Mouse (Mus musculus): ENCODE data around the gene Msrb1. TPM values are rescaled to one million over a fixed set of nuclear protein-coding genes. Genes with fewer than 3 reads are reported as not detected.

Gene Msrb1
- polyA plus RNA-seq, 1 experiment from 2014 or later: 48.6 TPM

DNA sequence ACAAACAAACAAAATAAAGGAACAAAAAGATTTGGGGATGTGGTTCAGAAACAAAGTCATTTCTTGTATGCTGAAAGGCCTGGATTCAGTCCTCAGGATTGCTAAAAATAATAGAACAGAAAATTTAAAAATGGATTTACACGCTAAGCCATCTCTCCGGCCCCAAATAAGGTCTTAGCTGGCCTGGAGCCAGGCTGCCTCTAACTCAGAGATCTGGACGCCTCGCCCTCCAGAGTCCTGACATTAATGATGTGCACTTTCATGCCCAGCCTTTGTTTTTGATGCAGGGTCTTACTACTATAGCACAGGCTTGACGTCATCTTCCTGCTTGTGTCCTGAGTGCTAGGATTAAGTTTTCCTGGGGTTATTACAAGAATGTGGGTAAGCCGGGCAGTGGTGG, 7.4 kb upstream of the Msrb1 start:
- H3K9me3 ChIP-seq (replicated peaks; ENCODE audit: low read length): no peaks in the 10 kb centered on the region
- TF ChIP-seq CTCF (IDR thresholded peaks at IDR 0.05; ENCODE audit: low read depth): no peak
- 69% methylated on average over 6 of the region's 6 CpGs for WGBS
- no peaks in the 10 kb centered on the region for H3K4me1 ChIP-seq (replicated peaks; ENCODE audit: insufficient read depth, low read length)
- no peak for ATAC-seq (replicated peaks; ENCODE audit: low FRiP score, low read depth)
- H3K4me3 ChIP-seq (replicated peaks; ENCODE audit: low read depth, low read length): no peak overlapping the region
- no peak overlapping the region for H3K27ac ChIP-seq
- DNase-seq (ENCODE audit: low spot score): no peak
- no peak overlapping the region for H3K9ac ChIP-seq (ENCODE audit: low read depth, low read length)
- no peaks in the 10 kb centered on the region for H3K36me3 ChIP-seq (ENCODE audit: insufficient read depth, low read length)
- no peaks in the 10 kb centered on the region for H3K27me3 ChIP-seq (ENCODE audit: insufficient read depth, low read length)
- H3K4me2 ChIP-seq (ENCODE audit: low read length): no peak overlapping the region

- Histone ChIP-seq H3K9me3 (replicated peaks; ENCODE audit: low read length) (no peaks in the 10 kb centered on the region), H3K4me3 (replicated peaks; ENCODE audit: low read depth, low read length) (no peak overlapping the region), H3K27ac (no peak overlapping the region), H3K4me2 (ENCODE audit: low read length) (no peak overlapping the region), H3K36me3 (ENCODE audit: insufficient read depth, low read length) (no peaks in the 10 kb centered on the region), H3K4me1 (replicated peaks; ENCODE audit: insufficient read depth, low read length) (peaks cover 1% of the 10 kb centered on the region), H3K27me3 (ENCODE audit: insufficient read depth, low read length) (no peaks in the 10 kb centered on the region), H3K9ac (ENCODE audit: low read depth, low read length) (no peak overlapping the region)
- 83% methylated on average over 14 of the region's 14 CpGs for WGBS
- no peak for TF ChIP-seq CTCF (IDR thresholded peaks at IDR 0.05; ENCODE audit: low read depth)
- ATAC-seq (replicated peaks; ENCODE audit: low FRiP score, low read depth) (no peak), DNase-seq (ENCODE audit: low spot score) (no peak)
These were observed 5.7 kb upstream of the Msrb1 start for GRCm38 (mm10) chr17:24730787-24731186.

GRCm38 (mm10) chr17:24732233-24732935, 4.1 kb upstream of the Msrb1 start:
- Histone ChIP-seq H3K36me3 (ENCODE audit: insufficient read depth, low read length) (no peaks in the 10 kb centered on the region), H3K9me3 (replicated peaks; ENCODE audit: low read length) (no peaks in the 10 kb centered on the region), H3K4me3 (replicated peaks; ENCODE audit: low read depth, low read length) (no peak overlapping the region), H3K4me2 (ENCODE audit: low read length) (no peak overlapping the region), H3K27ac (no peak overlapping the region), H3K9ac (ENCODE audit: low read depth, low read length) (no peak overlapping the region), H3K4me1 (replicated peaks; ENCODE audit: insufficient read depth, low read length) (peaks cover 12% of the 10 kb centered on the region), H3K27me3 (ENCODE audit: insufficient read depth, low read length) (no peaks in the 10 kb centered on the region)
- DNase-seq (ENCODE audit: low spot score): no peak
- no peak for ATAC-seq (replicated peaks; ENCODE audit: low FRiP score, low read depth)
- WGBS: 71% methylated on average over 12 of the region's 12 CpGs
- TF ChIP-seq CTCF (IDR thresholded peaks at IDR 0.05; ENCODE audit: low read depth): no peak

DNA sequence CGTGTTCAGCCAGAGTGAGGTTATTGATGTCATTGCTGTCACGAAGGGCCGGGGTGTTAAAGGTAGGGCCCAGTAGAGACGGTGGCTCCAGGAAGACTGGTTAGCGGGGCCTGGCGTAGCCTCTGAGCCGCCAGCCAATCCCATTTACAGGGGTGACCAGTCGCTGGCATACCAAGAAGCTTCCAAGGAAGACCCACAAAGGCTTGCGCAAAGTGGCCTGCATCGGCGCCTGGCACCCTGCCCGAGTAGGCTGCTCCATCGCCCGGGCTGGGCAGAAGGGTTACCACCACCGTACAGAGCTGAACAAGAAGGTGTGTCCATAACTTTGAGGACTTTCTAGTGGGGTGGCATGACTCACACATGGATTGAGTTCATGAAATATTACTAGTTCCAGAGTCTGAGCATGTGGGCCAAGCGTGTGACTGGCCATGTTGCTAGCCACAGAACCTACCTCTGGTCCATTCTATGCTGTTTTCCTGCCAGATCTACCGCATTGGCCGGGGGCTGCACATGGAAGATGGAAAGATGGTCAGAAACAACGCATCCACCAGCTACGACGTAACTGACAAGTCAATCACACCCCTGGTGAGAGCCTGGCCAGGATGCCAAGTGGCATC, 2.9 kb upstream of the Msrb1 start:
- ATAC-seq (replicated peaks; ENCODE audit: low FRiP score, low read depth) (no peak), DNase-seq (ENCODE audit: low spot score) (no peak)
- no peak for TF ChIP-seq CTCF (IDR thresholded peaks at IDR 0.05; ENCODE audit: low read depth)
- Histone ChIP-seq H3K9ac (ENCODE audit: low read depth, low read length) (no peak overlapping the region), H3K4me1 (replicated peaks; ENCODE audit: insufficient read depth, low read length) (peaks cover 13% of the 10 kb centered on the region), H3K27me3 (ENCODE audit: insufficient read depth, low read length) (no peaks in the 10 kb centered on the region), H3K36me3 (ENCODE audit: insufficient read depth, low read length) (no peaks in the 10 kb centered on the region), H3K9me3 (replicated peaks; ENCODE audit: low read length) (no peaks in the 10 kb centered on the region), H3K4me3 (replicated peaks; ENCODE audit: low read depth, low read length) (no peak overlapping the region), H3K27ac (no peak overlapping the region), H3K4me2 (ENCODE audit: low read length) (no peak overlapping the region)
- WGBS: 90% methylated on average over 21 of the region's 21 CpGs

- peak; percentile 40 for TF ChIP-seq CTCF (IDR thresholded peaks at IDR 0.05; ENCODE audit: low read depth)
- no peak overlapping the region for H3K9ac ChIP-seq (ENCODE audit: low read depth, low read length)
- WGBS: 92% methylated on average over 1 of the region's 1 CpGs
- no peaks in the 10 kb centered on the region for H3K36me3 ChIP-seq (ENCODE audit: insufficient read depth, low read length)
- H3K4me2 ChIP-seq (ENCODE audit: low read length): no peak overlapping the region
- no peak overlapping the region for H3K4me3 ChIP-seq (replicated peaks; ENCODE audit: low read depth, low read length)
- H3K27me3 ChIP-seq (ENCODE audit: insufficient read depth, low read length): no peaks in the 10 kb centered on the region
- DNase-seq (ENCODE audit: low spot score) (no peak), ATAC-seq (replicated peaks; ENCODE audit: low FRiP score, low read depth) (no peak)
- no peaks in the 10 kb centered on the region for H3K9me3 ChIP-seq (replicated peaks; ENCODE audit: low read length)
- H3K4me1 ChIP-seq (replicated peaks; ENCODE audit: insufficient read depth, low read length): peaks cover 13% of the 10 kb centered on the region
- no peak overlapping the region for H3K27ac ChIP-seq
These were observed 1.9 kb upstream of the Msrb1 start for GRCm38 (mm10) chr17:24734513-24734912.

- ATAC-seq (replicated peaks; ENCODE audit: low FRiP score, low read depth) (no peak), DNase-seq (ENCODE audit: low spot score) (no peak)
- H3K4me2 ChIP-seq (ENCODE audit: low read length): no peak overlapping the region
- no peaks in the 10 kb centered on the region for H3K27me3 ChIP-seq (ENCODE audit: insufficient read depth, low read length)
- H3K9me3 ChIP-seq (replicated peaks; ENCODE audit: low read length): no peaks in the 10 kb centered on the region
- no peak for TF ChIP-seq CTCF (IDR thresholded peaks at IDR 0.05; ENCODE audit: low read depth)
- H3K9ac ChIP-seq (ENCODE audit: low read depth, low read length): no peak overlapping the region
- 92% methylated on average over 7 of the region's 7 CpGs for WGBS
- no peak overlapping the region; the same call in 1 of the 2 replicates for H3K27ac ChIP-seq
- H3K4me3 ChIP-seq (replicated peaks; ENCODE audit: low read depth, low read length): no peak overlapping the region
- H3K4me1 ChIP-seq (replicated peaks; ENCODE audit: insufficient read depth, low read length): peaks cover 13% of the 10 kb centered on the region
- no peaks in the 10 kb centered on the region for H3K36me3 ChIP-seq (ENCODE audit: insufficient read depth, low read length)
These were observed 996 bp upstream of the Msrb1 start for GRCm38 (mm10) chr17:24735446-24735845.

Data from kidney, postnatal 0 days (tissue).